Mouse (Mus musculus): ENCODE measurements around the gene Zfp934. TPM values are rescaled to one million over a fixed set of nuclear protein-coding genes. Genes with fewer than 3 reads are reported as not detected.
"Not testable (repeated sequence)": the region's sequence is repeated elsewhere in the genome, so short reads cannot be mapped to it uniquely, and the experiment has no call there.

Gene Zfp934
- polyA plus RNA-seq (2017; shearing (Covaris generic)), result 10 to 100 TPM; 11.0 to 12.3 (median 12.2) TPM

DNA sequence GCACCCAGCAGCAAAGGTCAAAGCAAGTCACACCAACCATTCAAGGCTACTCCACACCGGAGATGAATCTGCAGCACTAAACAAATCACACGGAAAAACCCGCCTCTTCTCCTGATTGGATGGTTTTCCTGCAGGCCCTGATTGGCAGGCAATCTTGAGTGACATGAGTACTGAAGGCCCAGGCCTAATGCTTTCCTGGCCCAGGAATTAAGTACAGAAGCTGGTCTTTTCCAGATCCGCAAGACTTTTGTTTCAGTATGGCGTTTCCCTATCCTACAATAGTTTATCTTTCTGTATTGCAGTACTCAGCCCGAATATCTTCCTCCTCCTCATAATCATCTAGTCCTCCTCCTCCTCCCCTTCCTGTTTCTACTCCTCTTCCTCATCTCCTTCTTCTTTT lies at the start of gene Zfp934:
Zfp934 (minus strand) TSS at position 101 of the 400 bp plus-strand sequence.
- ATAC-seq, result not testable (repeated sequence)

- ATAC-seq, result not testable (repeated sequence)
Observed at GRCm38 (mm10) chr13:62617449-62617848, 46.5 kb upstream of the Zfp934 start.

- ATAC-seq, result not testable (repeated sequence)
Observed at GRCm38 (mm10) chr13:62561696-62562095, 9.3 kb downstream of the Zfp934 start.

DNA sequence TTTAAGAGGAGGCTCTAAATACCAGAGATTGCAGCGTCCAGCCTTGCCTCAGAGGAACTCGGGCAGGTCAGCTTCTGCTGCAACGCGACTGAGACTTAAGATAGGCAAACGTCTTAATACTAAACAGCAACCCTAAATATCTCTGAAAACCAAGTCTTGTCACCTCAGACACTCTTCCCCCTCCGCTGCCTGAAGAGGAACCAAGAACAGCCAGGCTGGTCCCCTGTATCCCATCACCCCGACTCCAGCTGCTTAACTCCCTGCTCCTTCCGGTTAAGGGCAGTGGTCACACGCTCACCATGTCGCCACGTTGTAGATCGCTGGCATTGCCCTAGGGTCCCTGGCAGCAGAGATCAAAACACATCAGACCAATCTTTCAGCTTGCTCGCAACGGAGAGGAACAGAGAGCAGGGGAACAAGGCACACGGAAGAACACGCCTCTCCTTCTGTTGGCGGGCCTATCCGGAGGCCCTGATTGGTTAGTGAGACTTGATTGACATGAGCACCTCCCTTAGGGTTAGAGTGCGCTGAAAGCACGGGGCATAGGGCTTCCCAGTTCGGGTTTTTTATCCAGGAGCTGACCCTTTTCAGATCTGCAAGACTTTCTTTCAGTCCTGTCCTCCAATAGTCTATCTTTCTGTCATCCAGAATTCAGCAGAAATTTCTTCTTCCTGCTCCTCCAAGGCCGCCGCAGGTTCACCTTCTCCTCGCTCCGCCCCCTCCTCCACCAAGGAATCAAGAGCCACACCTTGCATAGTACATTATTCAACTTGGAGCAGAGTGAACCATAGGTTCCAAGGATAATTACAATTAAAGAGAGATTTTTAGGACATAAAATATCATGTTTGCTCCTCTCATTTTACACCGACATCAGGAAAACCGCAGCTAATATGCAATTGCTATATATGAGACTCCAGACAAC lies 12.5 kb downstream of the Zfp934 start, which contains the start of gene Zfp935:
Zfp935 (minus strand) TSS at position 323 of the 922 bp plus-strand sequence.
- ATAC-seq, result peak; percentile 71

GRCm38 (mm10) chr13:62530129-62530528 lies 40.9 kb downstream of the Zfp934 start:
- ATAC-seq, result not testable (repeated sequence)

DNA sequence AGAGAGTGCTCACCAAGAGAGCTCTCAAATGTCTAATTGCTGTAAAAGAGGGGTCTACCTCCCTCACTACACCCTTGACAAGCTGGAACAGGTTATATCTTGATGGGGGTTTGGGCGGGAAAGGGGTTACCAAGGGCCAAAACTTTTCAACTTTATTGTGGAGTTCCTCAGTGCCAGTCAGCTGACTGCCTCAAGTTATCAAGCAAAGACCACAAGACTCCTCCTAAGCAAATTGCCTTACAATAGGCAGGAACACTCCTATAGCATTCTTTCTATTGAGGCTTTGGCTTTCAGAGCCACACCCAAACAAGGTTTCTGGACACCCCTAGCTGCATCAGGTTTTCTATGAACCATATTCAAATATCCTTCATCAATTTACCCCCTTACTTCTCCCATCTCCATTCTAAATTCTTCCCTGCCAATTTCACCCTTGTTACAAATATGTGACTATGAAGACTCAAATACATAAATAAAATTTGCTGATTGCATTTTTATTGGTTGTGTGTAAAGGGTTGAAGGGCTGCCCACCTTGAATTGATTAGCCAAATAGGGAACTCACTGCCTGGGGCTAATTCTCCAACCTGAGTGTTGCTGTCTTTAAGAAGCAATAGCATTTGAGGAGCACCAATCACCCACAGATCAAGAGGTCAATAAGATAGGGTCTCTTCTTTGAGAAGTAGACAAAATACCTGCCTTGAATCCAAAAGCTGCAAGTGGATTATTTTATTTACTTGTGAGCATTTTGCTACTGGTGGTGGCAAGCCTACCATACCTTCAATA lies 60.2 kb downstream of the Zfp934 start:
- ATAC-seq, result not testable (repeated sequence)

- not testable (repeated sequence) for ATAC-seq
Observed at GRCm38 (mm10) chr13:62472661-62473060, 98.3 kb downstream of the Zfp934 start.

- ATAC-seq, result peak; percentile 26
Observed at GRCm38 (mm10) chr13:62469947-62470346, 101.1 kb downstream of the Zfp934 start.

DNA sequence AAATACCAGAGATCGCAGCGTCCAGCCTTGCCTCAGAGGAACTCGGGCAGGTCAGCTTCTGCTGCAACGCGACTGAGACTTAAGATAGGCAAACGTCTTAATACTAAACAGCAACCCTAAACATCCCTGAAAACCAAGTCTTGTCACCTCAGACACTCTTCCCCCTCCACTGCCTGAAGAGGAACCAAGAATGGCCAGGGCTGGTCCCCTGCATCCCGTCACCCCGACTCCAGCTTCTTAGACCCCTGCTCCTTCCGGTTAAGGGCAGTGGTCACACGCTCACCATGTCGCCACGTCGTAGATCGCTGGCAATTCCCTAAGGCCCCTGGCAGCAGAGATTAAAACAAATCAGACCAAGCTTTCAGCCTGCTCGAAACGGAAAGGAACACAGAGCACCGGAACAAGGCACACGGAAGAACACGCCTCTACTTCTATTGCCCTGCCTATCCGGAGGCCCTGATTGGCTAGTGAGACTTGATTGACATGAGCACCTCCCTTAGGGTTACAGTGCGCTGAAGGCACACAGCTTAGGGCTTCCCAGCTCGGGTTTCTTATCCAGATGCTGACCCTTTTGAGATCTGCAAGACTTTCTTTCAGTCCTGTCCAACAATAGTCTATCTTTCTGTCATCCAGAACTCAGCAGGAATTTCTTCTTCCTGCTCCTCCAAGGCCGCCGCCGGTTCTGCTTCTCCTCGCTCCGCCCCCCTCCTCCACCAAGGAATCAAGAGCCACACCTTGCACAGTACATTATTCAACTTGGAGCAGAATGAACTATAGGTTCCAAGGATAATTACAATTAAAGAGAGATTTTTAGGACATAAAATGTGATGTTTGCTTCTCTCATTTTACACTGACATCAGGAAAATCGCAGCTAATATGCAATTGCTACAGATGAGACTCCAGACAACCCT lies 104.3 kb downstream of the Zfp934 start, which contains the start of gene Gm49359:
Gm49359 (minus strand) TSS at position 409 of the 911 bp plus-strand sequence.
- peak; percentile 100 for ATAC-seq

Other genes with a start within 250 kb of the Zfp934 start
- 10 to 100 TPM in 1 of 3 experiments, 1 to 10 TPM in 2; 4.4 to 10.6 (median 6.9) TPM for gene Gm3604, start 188.0 kb downstream of the Zfp934 start, polyA plus RNA-seq (2017; shearing (Covaris generic))
- 10 to 100 TPM; 13.6 to 20.3 (median 17.8) TPM for gene Gm49359, start 104.4 kb downstream of the Zfp934 start, polyA plus RNA-seq (2017; shearing (Covaris generic))
- gene Zfp935, start 12.7 kb downstream of the Zfp934 start, polyA plus RNA-seq (2017; shearing (Covaris generic)), result 1 to 10 TPM in 1 of 3 experiments, not detected in 2; 1.5 TPM
- gene 6720489N17Rik, start 53.0 kb upstream of the Zfp934 start, polyA plus RNA-seq (2017; shearing (Covaris generic)), result 1 to 10 TPM; 1.4 to 6.6 (median 3.1) TPM
- gene Platr25, start 189.5 kb upstream of the Zfp934 start, polyA plus RNA-seq (2017; shearing (Covaris generic)), result 10 to 100 TPM; 12.2 to 26.0 (median 15.6) TPM
- gene Gm5141, start 214.6 kb upstream of the Zfp934 start, polyA plus RNA-seq (2017; shearing (Covaris generic)), result 1 to 10 TPM; 3.7 to 6.5 (median 4.6) TPM

Measured in inflammation-experienced regulatory T-cells, adult 6 months (primary cell).